Mouse (Mus musculus) forebrain, embryonic 14.5 days (tissue): ENCODE results near the gene Pithd1. TPM values are rescaled to one million over a fixed set of nuclear protein-coding genes. Genes with fewer than 3 reads are reported as not detected.

Experiments
- ATAC-seq: fragments of 200-750 bp; cut with Nextera tagmentation; 2 replicates; pipeline ENCODE4 v1.8.0; 2017; ENCODE audit warnings: mild to moderate bottlenecking, moderate library complexity
- DNase-seq: peaks from one replicate; pipeline ENCODE4 v3.0.0-alpha.2; 2015; ENCODE audit warnings: low spot score
- H3K27ac ChIP-seq: fragments of 300-500 bp; sonication (generic); 2 replicates; pipeline ENCODE4 v1.5.1; 2014; ENCODE audit warnings: low read depth, mild to moderate bottlenecking, control low read depth, low read length, moderate library complexity
- H3K27me3 ChIP-seq: fragments of 300-500 bp; sonication (generic); replicated peaks from 2 replicates; pipeline ENCODE4 v1.6.1; 2014; ENCODE audit warnings: low read length, control low read depth, mixed read lengths; ENCODE audit not compliant: control insufficient read depth, insufficient read depth
- H3K36me3 ChIP-seq: fragments of 300-500 bp; sonication (generic); 2 replicates; pipeline ENCODE4 v1.6.1; 2014; ENCODE audit warnings: low read length, control low read depth; ENCODE audit not compliant: control insufficient read depth, insufficient read depth
- H3K4me1 ChIP-seq: fragments of 300-500 bp; sonication (generic); 2 replicates; pipeline ENCODE4 v1.6.1; 2014; ENCODE audit warnings: antibody characterized with exemption, low read length, control low read depth; ENCODE audit not compliant: control insufficient read depth, insufficient read depth
- H3K4me2 ChIP-seq: fragments of 300-500 bp; sonication (generic); 2 replicates; pipeline ENCODE4 v1.6.1; 2014; ENCODE audit warnings: mild to moderate bottlenecking, control low read depth, low read length
- H3K4me3 ChIP-seq: fragments of 300-500 bp; sonication (generic); 2 replicates; pipeline ENCODE4 v1.5.1; 2014; ENCODE audit warnings: low read depth, low read length, control low read depth
- H3K9ac ChIP-seq: fragments of 300-500 bp; sonication (generic); 2 replicates; pipeline ENCODE4 v1.6.1; 2014; ENCODE audit warnings: mild to moderate bottlenecking, low read length, control low read depth, moderate library complexity
- H3K9me3 ChIP-seq: fragments of 300-500 bp; sonication (generic); replicated peaks from 2 replicates; pipeline ENCODE4 v1.6.1; 2016; ENCODE audit warnings: low read length, control low read depth, mixed read lengths; ENCODE audit not compliant: control insufficient read depth
- WGBS: fragments of 180-500 bp; shearing (Covaris S2); extraction: QIAGEN DNeasy Blood & Tissue Kit; methylation state at CpG from one replicate; pipeline ENCODE4 v1.1.7; 2014; 5-methylcytosine and 5-hydroxymethylcytosine counted together
- polyA plus RNA-seq: library from polyadenylated mRNA; unstranded; fragments of >200 nt; fragmentation: Nextera tagmentation; extraction: Ambion mirVana; gene quantifications from 2 replicates; pipeline ENCODE4 v1.2.1, GENCODE M21; 2014

Pithd1 gene
- polyA plus RNA-seq, 1 experiment from 2014 or later, result 56.1 TPM

GRCm38 (mm10) chr4:136004107-136004675 is 17.1 kb upstream of the Pithd1 start:
- Histone ChIP-seq H3K4me3 (no peak overlapping the region), H3K27me3 (no peaks in the 10 kb centered on the region), H3K4me2 (no peak overlapping the region), H3K4me1 (no peaks in the 10 kb centered on the region), H3K27ac (no peak overlapping the region), H3K9ac (no peak overlapping the region), H3K36me3 (peaks cover 67% of the 10 kb centered on the region), H3K9me3 (no peaks in the 10 kb centered on the region)
- WGBS, result 91% methylated on average over 5 of the region's 5 CpGs
- ATAC-seq, result no peak
- no peak for DNase-seq

DNA sequence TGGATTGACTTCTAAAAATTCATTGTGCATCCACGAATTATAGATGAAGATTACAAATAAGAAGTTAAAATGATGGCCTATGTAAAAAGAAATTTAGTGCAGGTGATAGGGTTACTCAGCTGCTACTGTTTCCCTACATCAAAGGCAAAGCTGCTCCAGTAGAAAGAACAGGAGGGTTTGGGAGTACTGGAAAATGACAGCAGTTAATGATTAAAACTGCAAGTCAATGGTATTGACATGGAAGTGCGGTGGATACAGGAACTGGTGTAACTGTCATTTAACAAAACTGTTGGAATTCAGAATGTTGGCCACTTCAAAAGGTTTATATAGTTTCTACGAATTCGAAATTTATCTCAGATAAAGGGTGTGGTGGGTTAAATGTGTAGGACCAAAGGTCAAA is 8.1 kb upstream of the Pithd1 start:
- Histone ChIP-seq H3K27me3 (no peaks in the 10 kb centered on the region), H3K36me3 (no peaks in the 10 kb centered on the region), H3K9me3 (no peaks in the 10 kb centered on the region), H3K9ac (no peak overlapping the region), H3K4me1 (no peaks in the 10 kb centered on the region), H3K4me3 (no peak overlapping the region), H3K4me2 (no peak overlapping the region), H3K27ac (no peak overlapping the region)
- DNase-seq (no peak), ATAC-seq (no peak)
- 80% methylated on average over 4 of the region's 4 CpGs for WGBS

- Histone ChIP-seq H3K4me2 (no peak overlapping the region), H3K4me1 (no peaks in the 10 kb centered on the region)
- WGBS, result 93% methylated on average over 6 of the region's 6 CpGs
These were observed 6.9 kb upstream of the Pithd1 start for GRCm38 (mm10) chr4:135993941-135994340.

DNA sequence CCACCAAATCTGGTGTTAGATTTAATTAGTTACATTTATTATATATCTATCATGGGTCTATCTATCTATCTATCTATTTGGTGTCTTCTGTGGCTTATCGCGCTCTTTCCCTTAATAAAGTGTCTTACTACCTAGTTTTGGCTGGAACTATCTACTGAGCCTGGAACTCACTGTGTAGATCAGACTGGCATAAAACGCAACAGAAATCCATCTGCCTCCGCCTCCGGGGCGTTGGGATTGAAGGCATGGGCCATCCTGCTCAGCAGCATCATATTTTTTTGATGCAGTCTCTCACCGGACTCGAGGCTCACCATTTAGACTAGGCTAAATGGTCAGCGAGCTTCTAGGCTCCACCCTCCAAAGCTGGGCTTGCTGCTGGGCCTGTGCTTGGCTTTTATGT is 650 bp upstream of the Pithd1 start:
- H3K27ac ChIP-seq, result peak overlapping the region; percentile 82

More at GRCm38 (mm10) chr4:135993941-135994340, 6.9 kb upstream of the Pithd1 start:
- Histone ChIP-seq H3K9ac (no peak overlapping the region), H3K27ac (no peak overlapping the region), H3K36me3 (no peaks in the 10 kb centered on the region), H3K9me3 (no peaks in the 10 kb centered on the region), H3K4me3 (no peak overlapping the region), H3K27me3 (no peaks in the 10 kb centered on the region)
- ATAC-seq (no peak), DNase-seq (no peak)

GRCm38 (mm10) chr4:135986301-135986942 is 642 bp downstream of the Pithd1 start:
- WGBS, result 6% methylated on average over 23 of the region's 23 CpGs
- no peak for ATAC-seq

More for the DNA sequence above, 650 bp upstream of the Pithd1 start:
- peaks cover 9% of the 10 kb centered on the region for H3K4me1 ChIP-seq
- no peaks in the 10 kb centered on the region for H3K9me3 ChIP-seq
- ATAC-seq, result no peak
- DNase-seq, result no peak
- no peaks in the 10 kb centered on the region for H3K27me3 ChIP-seq
- H3K9ac ChIP-seq, result peak overlapping the region; percentile 94
- peaks cover 24% of the 10 kb centered on the region for H3K36me3 ChIP-seq
- 71% methylated on average over 9 of the region's 9 CpGs for WGBS
- H3K4me2 ChIP-seq, result peak overlapping the region; percentile 64
- H3K4me3 ChIP-seq, result peak overlapping the region; percentile 94

DNA sequence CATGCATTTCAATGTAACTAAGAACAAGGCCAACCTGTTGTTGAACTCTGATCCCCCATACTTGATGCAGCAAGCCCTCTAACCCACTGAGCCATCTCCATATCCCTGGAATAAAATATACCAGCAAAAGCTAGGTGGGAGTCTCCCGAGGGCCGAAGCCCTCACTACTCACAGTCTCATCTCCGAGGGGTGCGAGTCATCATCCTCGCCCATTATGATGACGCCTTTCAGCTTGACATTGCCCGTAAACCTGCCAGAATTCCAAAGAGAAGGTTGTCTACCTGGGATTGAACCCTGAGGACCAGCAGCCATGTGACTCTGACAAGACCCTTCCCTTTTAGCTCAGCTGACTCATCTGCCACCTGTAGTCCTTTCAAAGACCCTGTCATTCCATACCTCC is 1.3 kb downstream of the Pithd1 start:
- Histone ChIP-seq H3K36me3 (peaks cover 32% of the 10 kb centered on the region), H3K27me3 (no peaks in the 10 kb centered on the region), H3K4me1 (peaks cover 9% of the 10 kb centered on the region), H3K27ac (no peak overlapping the region), H3K4me3 (peak overlapping the region; percentile 94), H3K9ac (peak overlapping the region; percentile 94; the same call in 1 of the 2 replicates), H3K4me2 (peak overlapping the region; percentile 64), H3K9me3 (no peaks in the 10 kb centered on the region)
- 89% methylated on average over 7 of the region's 7 CpGs for WGBS
- no peak for ATAC-seq
- no peak for DNase-seq

More at GRCm38 (mm10) chr4:135986301-135986942, 642 bp downstream of the Pithd1 start:
- DNase-seq, result no peak
- peaks cover 9% of the 10 kb centered on the region for H3K4me1 ChIP-seq
- H3K27me3 ChIP-seq, result no peaks in the 10 kb centered on the region
- peaks cover 28% of the 10 kb centered on the region for H3K36me3 ChIP-seq
- no peaks in the 10 kb centered on the region for H3K9me3 ChIP-seq
- peak overlapping the region; percentile 94 for H3K4me3 ChIP-seq
- H3K27ac ChIP-seq, result peak overlapping the region; percentile 82; the same call in 1 of the 2 replicates
- H3K9ac ChIP-seq, result peak overlapping the region; percentile 94
- peak overlapping the region; percentile 64 for H3K4me2 ChIP-seq

- WGBS, result 89% methylated on average over 5 of the region's 5 CpGs
- Histone ChIP-seq H3K4me3 (no peak overlapping the region), H3K27me3 (no peaks in the 10 kb centered on the region), H3K27ac (no peak overlapping the region), H3K4me2 (no peak overlapping the region), H3K9me3 (no peaks in the 10 kb centered on the region), H3K9ac (no peak overlapping the region), H3K36me3 (peaks cover 34% of the 10 kb centered on the region), H3K4me1 (peaks cover 9% of the 10 kb centered on the region)
- no peak for ATAC-seq
- DNase-seq, result no peak
These were observed 1.9 kb downstream of the Pithd1 start for GRCm38 (mm10) chr4:135985193-135985592.

GRCm38 (mm10) chr4:135984556-135984955 is 2.5 kb downstream of the Pithd1 start:
- H3K4me2 ChIP-seq, result no peak overlapping the region
- no peak overlapping the region for H3K27ac ChIP-seq
- DNase-seq, result no peak
- peaks cover 9% of the 10 kb centered on the region for H3K4me1 ChIP-seq
- H3K27me3 ChIP-seq, result no peaks in the 10 kb centered on the region
- no peak for ATAC-seq
- H3K4me3 ChIP-seq, result no peak overlapping the region
- no peaks in the 10 kb centered on the region for H3K9me3 ChIP-seq
- H3K9ac ChIP-seq, result no peak overlapping the region
- peaks cover 34% of the 10 kb centered on the region for H3K36me3 ChIP-seq
- WGBS, result 90% methylated on average over 5 of the region's 5 CpGs

- ATAC-seq (no peak), DNase-seq (no peak)
- Histone ChIP-seq H3K27me3 (no peaks in the 10 kb centered on the region), H3K9ac (no peak overlapping the region), H3K9me3 (no peaks in the 10 kb centered on the region), H3K27ac (no peak overlapping the region), H3K36me3 (peaks cover 46% of the 10 kb centered on the region), H3K4me3 (no peak overlapping the region), H3K4me1 (peaks cover 7% of the 10 kb centered on the region), H3K4me2 (no peak overlapping the region)
- WGBS, result 71% methylated on average over 7 of the region's 7 CpGs
These were observed 5.5 kb downstream of the Pithd1 start for GRCm38 (mm10) chr4:135981524-135982063.
